Mouse (Mus musculus) embryonic facial prominence, embryonic 12.5 days (tissue): ENCODE data around the gene Trappc3l. TPM values are rescaled to one million over a fixed set of nuclear protein-coding genes. Genes with fewer than 3 reads are reported as not detected.

ENCODE experiments used
- ATAC-seq: fragments of 200-750 bp; cut with Nextera tagmentation; 2 replicates; pipeline ENCODE4 v1.8.0; 2017; ENCODE audit not compliant: insufficient number of reproducible peaks, insufficient read depth, low FRiP score, low TSS enrichment
- H3K27ac ChIP-seq: fragments of 300-500 bp; sonication (generic); 2 replicates; pipeline ENCODE4 v1.5.1; 2016; ENCODE audit warnings: mild to moderate bottlenecking
- H3K27me3 ChIP-seq: fragments of 300-500 bp; sonication (generic); 2 replicates; pipeline ENCODE4 v1.6.1; 2016; ENCODE audit warnings: mild to moderate bottlenecking, moderate library complexity
- H3K36me3 ChIP-seq: fragments of 300-500 bp; sonication (generic); 2 replicates; pipeline ENCODE4 v1.6.1; 2016; ENCODE audit warnings: mild to moderate bottlenecking
- H3K4me1 ChIP-seq: fragments of 300-500 bp; sonication (generic); 2 replicates; pipeline ENCODE4 v1.6.1; 2016
- H3K4me2 ChIP-seq: fragments of 300-500 bp; sonication (generic); replicated peaks from 2 replicates; pipeline ENCODE4 v1.6.1; 2016; ENCODE audit warnings: mild to moderate bottlenecking, moderate library complexity
- H3K4me3 ChIP-seq: fragments of 300-500 bp; sonication (generic); 2 replicates; pipeline ENCODE4 v1.5.1; 2016; ENCODE audit warnings: mild to moderate bottlenecking
- H3K9ac ChIP-seq: fragments of 300-500 bp; sonication (generic); 2 replicates; pipeline ENCODE4 v1.6.1; 2016; ENCODE audit warnings: mild to moderate bottlenecking, moderate library complexity
- H3K9me3 ChIP-seq: fragments of 300-500 bp; sonication (generic); 2 replicates; pipeline ENCODE4 v1.6.1; 2016; ENCODE audit warnings: mild to moderate bottlenecking, moderate library complexity
- WGBS: fragments of 180-500 bp; shearing (Covaris S2); methylation state at CpG from one replicate; pipeline ENCODE4 v1.1.7; 2016; 5-methylcytosine and 5-hydroxymethylcytosine counted together
- polyA plus RNA-seq: library from polyadenylated mRNA; unstranded; fragments of >200 nt; fragmentation: Nextera tagmentation; extraction: Ambion mirVana; gene quantifications from 2 replicates; pipeline ENCODE4 v1.2.1, GENCODE M21; 2016

The Trappc3l gene
- polyA plus RNA-seq, 1 experiment from 2014 or later = not detected

GRCm38 (mm10) chr10:34053987-34054386 is 16.6 kb downstream of the Trappc3l start:
- no peak for ATAC-seq
- Histone ChIP-seq H3K4me1 (no peaks in the 10 kb centered on the region), H3K4me3 (no peak overlapping the region), H3K27me3 (no peaks in the 10 kb centered on the region), H3K4me2 (no peak overlapping the region), H3K9ac (no peak overlapping the region), H3K9me3 (no peaks in the 10 kb centered on the region), H3K36me3 (no peaks in the 10 kb centered on the region), H3K27ac (no peak overlapping the region)
- 81% methylated on average over 2 of the region's 2 CpGs for WGBS

- 61% methylated on average over 3 of the region's 3 CpGs for WGBS
- H3K4me1 ChIP-seq = no peaks in the 10 kb centered on the region
- no peak overlapping the region for H3K27ac ChIP-seq
- H3K36me3 ChIP-seq = no peaks in the 10 kb centered on the region
- no peak overlapping the region for H3K9ac ChIP-seq
- H3K27me3 ChIP-seq = no peaks in the 10 kb centered on the region
- H3K9me3 ChIP-seq = no peaks in the 10 kb centered on the region
- no peak overlapping the region for H3K4me3 ChIP-seq
- ATAC-seq = no peak
- H3K4me2 ChIP-seq = no peak overlapping the region
Observed at GRCm38 (mm10) chr10:34066591-34066990, 29.2 kb downstream of the Trappc3l start.

GRCm38 (mm10) chr10:34069606-34070005 is 32.2 kb downstream of the Trappc3l start:
- Histone ChIP-seq H3K27ac (no peak overlapping the region), H3K9ac (no peak overlapping the region), H3K4me2 (no peak overlapping the region), H3K27me3 (no peaks in the 10 kb centered on the region), H3K9me3 (no peaks in the 10 kb centered on the region), H3K4me3 (no peak overlapping the region), H3K4me1 (no peaks in the 10 kb centered on the region), H3K36me3 (no peaks in the 10 kb centered on the region)
- ATAC-seq = no peak
- WGBS = 84% methylated on average over 1 of the region's 1 CpGs

GRCm38 (mm10) chr10:34070999-34071492 is 33.6 kb downstream of the Trappc3l start:
- no peak for ATAC-seq
- Histone ChIP-seq H3K9me3 (no peaks in the 10 kb centered on the region), H3K27ac (no peak overlapping the region), H3K4me3 (no peak overlapping the region), H3K36me3 (no peaks in the 10 kb centered on the region), H3K4me2 (no peak overlapping the region), H3K27me3 (no peaks in the 10 kb centered on the region), H3K9ac (no peak overlapping the region), H3K4me1 (no peaks in the 10 kb centered on the region)
- WGBS = 41% methylated on average over 5 of the region's 5 CpGs

- no peaks in the 10 kb centered on the region for H3K36me3 ChIP-seq
- H3K9me3 ChIP-seq = no peaks in the 10 kb centered on the region
- no peaks in the 10 kb centered on the region for H3K4me1 ChIP-seq
- no peak overlapping the region for H3K4me2 ChIP-seq
- H3K9ac ChIP-seq = no peak overlapping the region
- WGBS = 53% methylated on average over 2 of the region's 2 CpGs
- no peak for ATAC-seq
- no peak overlapping the region for H3K4me3 ChIP-seq
- H3K27me3 ChIP-seq = no peaks in the 10 kb centered on the region
- no peak overlapping the region for H3K27ac ChIP-seq
Observed at GRCm38 (mm10) chr10:34071650-34072049, 34.3 kb downstream of the Trappc3l start.

GRCm38 (mm10) chr10:34074522-34075200 is 37.3 kb downstream of the Trappc3l start:
- Histone ChIP-seq H3K36me3 (no peaks in the 10 kb centered on the region), H3K27ac (no peak overlapping the region), H3K4me2 (no peak overlapping the region), H3K4me1 (no peaks in the 10 kb centered on the region), H3K9me3 (no peaks in the 10 kb centered on the region), H3K9ac (no peak overlapping the region), H3K4me3 (no peak overlapping the region), H3K27me3 (no peaks in the 10 kb centered on the region)
- 82% methylated on average over 5 of the region's 5 CpGs for WGBS
- ATAC-seq = no peak

- ATAC-seq = no peak
- Histone ChIP-seq H3K4me3 (no peak overlapping the region), H3K9me3 (no peaks in the 10 kb centered on the region), H3K4me2 (no peak overlapping the region), H3K4me1 (no peaks in the 10 kb centered on the region), H3K27me3 (no peaks in the 10 kb centered on the region), H3K27ac (no peak overlapping the region), H3K9ac (no peak overlapping the region), H3K36me3 (no peaks in the 10 kb centered on the region)
- WGBS = 93% methylated on average over 1 of the region's 1 CpGs
Observed at GRCm38 (mm10) chr10:34086514-34086913, 49.1 kb downstream of the Trappc3l start.

GRCm38 (mm10) chr10:34088515-34088914 is 51.1 kb downstream of the Trappc3l start:
- no peaks in the 10 kb centered on the region for H3K9me3 ChIP-seq
- ATAC-seq = no peak
- WGBS = 82% methylated on average over 2 of the region's 2 CpGs

GRCm38 (mm10) chr10:34089517-34089916 is 52.1 kb downstream of the Trappc3l start:
- Histone ChIP-seq H3K9ac (no peak overlapping the region), H3K27ac (no peak overlapping the region), H3K9me3 (no peaks in the 10 kb centered on the region), H3K4me3 (no peak overlapping the region), H3K4me2 (no peak overlapping the region), H3K27me3 (no peaks in the 10 kb centered on the region), H3K36me3 (no peaks in the 10 kb centered on the region), H3K4me1 (no peaks in the 10 kb centered on the region)
- ATAC-seq = no peak
- 61% methylated on average over 3 of the region's 3 CpGs for WGBS

More at GRCm38 (mm10) chr10:34088515-34088914, 51.1 kb downstream of the Trappc3l start:
- H3K27me3 ChIP-seq = no peaks in the 10 kb centered on the region
- H3K4me3 ChIP-seq = no peak overlapping the region
- no peak overlapping the region for H3K4me2 ChIP-seq
- H3K27ac ChIP-seq = no peak overlapping the region
- no peaks in the 10 kb centered on the region for H3K4me1 ChIP-seq
- no peaks in the 10 kb centered on the region for H3K36me3 ChIP-seq
- H3K9ac ChIP-seq = no peak overlapping the region

GRCm38 (mm10) chr10:34090481-34090880 is 53.1 kb downstream of the Trappc3l start:
- Histone ChIP-seq H3K4me3 (no peak overlapping the region), H3K4me2 (no peak overlapping the region), H3K9me3 (no peaks in the 10 kb centered on the region), H3K36me3 (no peaks in the 10 kb centered on the region), H3K9ac (no peak overlapping the region), H3K27ac (no peak overlapping the region), H3K4me1 (no peaks in the 10 kb centered on the region), H3K27me3 (no peaks in the 10 kb centered on the region)
- WGBS = 90% methylated on average over 1 of the region's 1 CpGs
- no peak for ATAC-seq

GRCm38 (mm10) chr10:34091888-34092287 is 54.5 kb downstream of the Trappc3l start:
- Histone ChIP-seq H3K4me2 (no peak overlapping the region), H3K9me3 (no peaks in the 10 kb centered on the region), H3K27ac (no peak overlapping the region), H3K4me1 (peaks cover 10% of the 10 kb centered on the region; the same call in 1 of the 2 replicates), H3K27me3 (no peaks in the 10 kb centered on the region), H3K9ac (no peak overlapping the region), H3K4me3 (no peak overlapping the region), H3K36me3 (no peaks in the 10 kb centered on the region)
- no peak for ATAC-seq
- WGBS = 79% methylated on average over 5 of the region's 5 CpGs

GRCm38 (mm10) chr10:34095147-34095546 is 57.8 kb downstream of the Trappc3l start:
- no peak overlapping the region for H3K27ac ChIP-seq
- no peak for ATAC-seq
- 62% methylated on average over 2 of the region's 2 CpGs for WGBS
- H3K4me3 ChIP-seq = no peak overlapping the region
- peaks cover 10% of the 10 kb centered on the region; the same call in 1 of the 2 replicates for H3K4me1 ChIP-seq
- no peaks in the 10 kb centered on the region for H3K27me3 ChIP-seq
- no peak overlapping the region for H3K4me2 ChIP-seq
- H3K36me3 ChIP-seq = no peaks in the 10 kb centered on the region
- no peaks in the 10 kb centered on the region for H3K9me3 ChIP-seq
- no peak overlapping the region for H3K9ac ChIP-seq
